Mouse (Mus musculus) lung, postnatal 14 days (tissue): Measurements from ENCODE around the gene Msh3.

Experiments
- DNase-seq: peaks from one replicate; pipeline ENCODE4 v3.0.0; 2021

Gene Msh3

GRCm38 (mm10) chr13:92328000-92328399 lies 26.8 kb downstream of the Msh3 start:
- no peak for DNase-seq

- DNase-seq = no peak
Measured at GRCm38 (mm10) chr13:92326030-92326429, 28.8 kb downstream of the Msh3 start.

GRCm38 (mm10) chr13:92320770-92321169 lies 34.0 kb downstream of the Msh3 start:
- no peak for DNase-seq

GRCm38 (mm10) chr13:92314613-92315012 lies 40.2 kb downstream of the Msh3 start:
- DNase-seq = no peak

- DNase-seq = no peak
Measured at GRCm38 (mm10) chr13:92305680-92306079, 49.1 kb downstream of the Msh3 start, which contains the start of gene Gm20379. TSS of gene Gm20379 (plus strand) at chr13:92305980.

- DNase-seq = no peak
Measured at GRCm38 (mm10) chr13:92304291-92304690, 50.5 kb downstream of the Msh3 start.

GRCm38 (mm10) chr13:92303062-92303948 lies 51.5 kb downstream of the Msh3 start:
- DNase-seq = no peak

- DNase-seq = no peak
Measured at GRCm38 (mm10) chr13:92302466-92302865, 52.3 kb downstream of the Msh3 start.

- DNase-seq = no peak
Measured at GRCm38 (mm10) chr13:92301754-92302153, 53.0 kb downstream of the Msh3 start.

- no peak for DNase-seq
Measured at GRCm38 (mm10) chr13:92299522-92299921, 55.3 kb downstream of the Msh3 start.

- DNase-seq = no peak
Measured at GRCm38 (mm10) chr13:92297021-92297420, 57.8 kb downstream of the Msh3 start.

GRCm38 (mm10) chr13:92296490-92296889 lies 58.3 kb downstream of the Msh3 start:
- no peak for DNase-seq

GRCm38 (mm10) chr13:92293883-92294282 lies 60.9 kb downstream of the Msh3 start:
- no peak for DNase-seq

- DNase-seq = no peak
Measured at GRCm38 (mm10) chr13:92291605-92292004, 63.2 kb downstream of the Msh3 start.

- no peak for DNase-seq
Measured at GRCm38 (mm10) chr13:92277027-92277426, 77.8 kb downstream of the Msh3 start.

GRCm38 (mm10) chr13:92275292-92275691 lies 79.5 kb downstream of the Msh3 start:
- no peak for DNase-seq

GRCm38 (mm10) chr13:92274274-92275198 lies 80.3 kb downstream of the Msh3 start:
- DNase-seq = peak; percentile 84

GRCm38 (mm10) chr13:92267076-92267475 lies 87.7 kb downstream of the Msh3 start:
- DNase-seq = no peak

GRCm38 (mm10) chr13:92263566-92263965 lies 91.2 kb downstream of the Msh3 start:
- DNase-seq = no peak

GRCm38 (mm10) chr13:92261329-92261728 lies 93.5 kb downstream of the Msh3 start:
- no peak for DNase-seq

- no peak for DNase-seq
Measured at GRCm38 (mm10) chr13:92255480-92255879, 99.3 kb downstream of the Msh3 start.

GRCm38 (mm10) chr13:92253850-92254249 lies 101.0 kb downstream of the Msh3 start:
- DNase-seq = no peak

GRCm38 (mm10) chr13:92252331-92252730 lies 102.5 kb downstream of the Msh3 start:
- no peak for DNase-seq

GRCm38 (mm10) chr13:92247576-92247975 lies 107.2 kb downstream of the Msh3 start:
- no peak for DNase-seq
